Mouse (Mus musculus) liver, postnatal 0 days (tissue): Measurements from ENCODE around the gene Srbd1.

ENCODE experiments used
- CTCF ChIP-seq: sonication (generic); IDR thresholded peaks from 2 replicates; pipeline ENCODE4 v1.5.1; 2016; ENCODE audit warnings: antibody characterized with exemption, low read depth
- EP300 ChIP-seq: IDR thresholded peaks from 2 replicates; pipeline ENCODE4 v1.6.1; 2016; ENCODE audit warnings: antibody characterized with exemption, low read depth, mild to moderate bottlenecking

DNA sequence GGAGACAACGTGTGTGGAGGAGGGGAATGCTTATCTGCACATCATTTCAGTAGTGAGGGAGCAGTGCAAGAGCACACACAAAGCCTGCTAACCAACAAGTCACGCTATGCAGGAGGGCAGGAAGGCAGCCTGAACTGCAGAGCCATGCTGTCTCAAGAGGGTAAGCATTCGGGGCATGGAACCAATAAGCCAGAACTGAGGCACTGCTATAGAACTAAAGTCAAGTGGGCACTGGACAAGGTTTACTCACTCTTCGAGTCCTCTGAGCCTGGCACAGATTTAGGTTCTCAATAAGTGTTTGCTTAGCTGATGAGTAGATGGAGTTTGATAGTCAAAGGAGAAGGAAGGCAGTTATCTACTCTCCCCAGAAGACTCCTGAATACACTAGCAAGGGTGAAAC lies 58.8 kb downstream of the Srbd1 start:
- no peak for TF ChIP-seq CTCF
- no peak for TF ChIP-seq EP300
